8 mouse cellular contexts compared by ENCODE assay signal in the genomic region with DNA sequence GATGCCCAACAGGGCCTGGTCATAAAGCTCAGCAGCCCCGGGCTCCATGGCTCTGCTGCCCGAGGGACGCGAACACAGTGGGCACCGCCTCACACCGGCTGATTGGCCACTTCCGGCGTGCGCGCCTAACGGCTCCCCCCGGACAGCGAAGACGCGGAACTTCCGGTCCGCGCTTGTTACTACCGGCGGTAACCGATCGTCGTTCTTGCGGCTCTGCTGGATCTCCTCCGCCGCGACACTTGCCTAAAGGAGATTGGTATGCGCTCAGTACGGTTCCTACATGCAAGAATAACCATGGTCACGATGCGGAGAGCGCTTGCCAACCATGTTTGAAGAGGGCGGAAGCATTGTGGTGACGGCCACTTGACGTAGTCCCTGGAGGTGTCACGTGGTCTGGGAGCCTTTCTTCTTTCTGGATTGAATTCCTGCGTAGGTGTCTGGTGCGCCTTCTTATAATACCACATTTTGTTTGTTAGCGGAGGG. TPM values are rescaled to one million over a fixed set of nuclear protein-coding genes. Genes with fewer than 3 reads are reported as not detected.
A peak's percentile ranks its signal among the peaks of the same experiment; 100 is the strongest.
DNase-seq lines count a peak whose midpoint lies in the region; ATAC-seq and TF ChIP-seq lines count a peak whose summit lies in the region.

Gene Nudcd3, minus strand, starts transcription at position 329 of the 483 bp plus-strand sequence.

- peak; percentile 76 for TF ChIP-seq POLR2A in olfactory bulb, adult 2 months (IDR thresholded peaks at IDR 0.05; ENCODE audit: insufficient read depth, low read depth, low read length)
- no peak for TF ChIP-seq POLR2A in thymus, adult 2 months (IDR thresholded peaks at IDR 0.05; ENCODE audit: control insufficient read depth, extremely low read depth, insufficient read depth, low read length, poor library complexity)

- H3K9me3 ChIP-seq in G1E (replicated peaks): no peaks in the 10 kb centered on the region
- no peaks in the 10 kb centered on the region for H3K9me3 ChIP-seq in forebrain, embryonic 16.5 days (ENCODE audit: control insufficient read depth, low read length)
- no peaks in the 10 kb centered on the region for H3K9me3 ChIP-seq in lung, embryonic 14.5 days (ENCODE audit: low read depth, low read length)

- peak within 1 kb of the TSS; percentile 97 for H3K27ac ChIP-seq in forebrain, embryonic 16.5 days (ENCODE audit: low read length)
- H3K27ac ChIP-seq in layer of hippocampus, adult 2 months: peak within 1 kb of the TSS; percentile 99
- peak within 1 kb of the TSS; percentile 97 for H3K27ac ChIP-seq in lung, embryonic 14.5 days (ENCODE audit: low read depth)
- H3K27ac ChIP-seq in olfactory bulb, adult 2 months (ENCODE audit: insufficient read depth, low read depth, low read length): peak within 1 kb of the TSS; percentile 93
- H3K27ac ChIP-seq in thymus, adult 2 months (ENCODE audit: control insufficient read depth, insufficient read depth, low read length): peak within 1 kb of the TSS; percentile 76

- 0 out of 2 replicates have a peak, but pooled peaks cover under 1% of the 10 kb centered on the region for H3K27me3 ChIP-seq in G1E (ENCODE audit: insufficient read depth, low read length)
- no peaks in the 10 kb centered on the region for H3K27me3 ChIP-seq in forebrain, embryonic 16.5 days (replicated peaks; ENCODE audit: control insufficient read depth, insufficient read depth, low read length)
- no peaks in the 10 kb centered on the region for H3K27me3 ChIP-seq in lung, embryonic 14.5 days (ENCODE audit: insufficient read depth, low read length)
- H3K27me3 ChIP-seq in thymus, adult 2 months (ENCODE audit: control insufficient read depth, insufficient read depth, low read length): no peaks in the 10 kb centered on the region

- peak; percentile 77 for DNase-seq in G1E (ENCODE audit: low spot score)
- DNase-seq in cerebellum, adult 18-20 months: peak; percentile 88 to 91
- peak; percentile 85 to 93 for DNase-seq in heart, postnatal 36 days
- peak; percentile 84 to 89 for DNase-seq in layer of hippocampus, adult 2 months (ENCODE audit: low spot score in 2 of 2)
- DNase-seq in lung, embryonic 14.5 days: peak; percentile 93
- peak; percentile 86 for DNase-seq in thymus, adult 2 months

- TF ChIP-seq CTCF in G1E (IDR thresholded peaks at IDR 0.05; ENCODE audit: low read depth, low read length): no peak
- no peak for TF ChIP-seq CTCF in layer of hippocampus, adult 2 months (conservative IDR thresholded peaks at IDR 0.05)
- TF ChIP-seq CTCF in lung, embryonic 14.5 days (IDR thresholded peaks at IDR 0.05; ENCODE audit: low read depth): no peak
- no peak for TF ChIP-seq CTCF in olfactory bulb, adult 2 months (IDR thresholded peaks at IDR 0.05; ENCODE audit: insufficient read depth, low read depth, low read length)
- TF ChIP-seq CTCF in thymus, adult 2 months (IDR thresholded peaks at IDR 0.05; ENCODE audit: borderline replicate concordance, control insufficient read depth, extremely low read depth, insufficient read depth, low read length, poor library complexity): no peak

- intact Hi-C loops in heart, postnatal 36 days (cut with DNase I): loop anchor here (2.0 kb wide), 1 partner anchor 67 kb away; the partner anchor contains the start of gene Ddx56

- H3K36me3 ChIP-seq in G1E (replicated peaks): peaks cover 28% of the 10 kb centered on the region
- no peaks in the 10 kb centered on the region for H3K36me3 ChIP-seq in forebrain, embryonic 16.5 days (ENCODE audit: control insufficient read depth, insufficient read depth)
- no peaks in the 10 kb centered on the region for H3K36me3 ChIP-seq in lung, embryonic 14.5 days (ENCODE audit: insufficient read depth)
- H3K36me3 ChIP-seq in thymus, adult 2 months (ENCODE audit: control insufficient read depth, insufficient read depth, low read length): no peaks in the 10 kb centered on the region

- H3K4me2 ChIP-seq in forebrain, embryonic 16.5 days (ENCODE audit: low read length): peak within 1 kb of the TSS; percentile 98
- H3K4me2 ChIP-seq in lung, embryonic 14.5 days: peak within 1 kb of the TSS; percentile 89

- WGBS in forebrain, embryonic 16.5 days: under 1% methylated on average over 39 of the region's 39 CpGs
- WGBS in lung, embryonic 14.5 days: 1% methylated on average over 39 of the region's 39 CpGs
- WGBS in olfactory bulb, adult 2 months: under 1% methylated on average over 39 of the region's 39 CpGs
- WGBS in thymus, adult 2 months: under 1% methylated on average over 39 of the region's 39 CpGs

- H3K9ac ChIP-seq in forebrain, embryonic 16.5 days (replicated peaks; ENCODE audit: low read depth, low read length): peak within 1 kb of the TSS; percentile 96
- H3K9ac ChIP-seq in lung, embryonic 14.5 days: peak within 1 kb of the TSS; percentile 79

- peak; percentile 73 for ATAC-seq in G1E (ENCODE audit: extremely low read depth, insufficient number of reproducible peaks, low FRiP score, poor library complexity, severe bottlenecking)
- ATAC-seq in forebrain, embryonic 16.5 days: peak; percentile 96
- ATAC-seq in lung, embryonic 14.5 days (ENCODE audit: insufficient read depth): peak; percentile 98

- H3K4me3 ChIP-seq in G1E (ENCODE audit: low read depth, low read length): peak within 1 kb of the TSS; percentile 99
- H3K4me3 ChIP-seq in forebrain, embryonic 16.5 days (replicated peaks; ENCODE audit: low read length): peak within 1 kb of the TSS; percentile 100
- H3K4me3 ChIP-seq in layer of hippocampus, adult 2 months: peak within 1 kb of the TSS; percentile 99
- H3K4me3 ChIP-seq in lung, embryonic 14.5 days (ENCODE audit: low read depth, low read length): peak within 1 kb of the TSS; percentile 72
- H3K4me3 ChIP-seq in olfactory bulb, adult 2 months (ENCODE audit: insufficient read depth, low read depth, low read length): peak within 1 kb of the TSS; percentile 58
- peak within 1 kb of the TSS; percentile 61 for H3K4me3 ChIP-seq in thymus, adult 2 months (ENCODE audit: control insufficient read depth, insufficient read depth, low read length)

- peaks cover 34% of the 10 kb centered on the region for H3K4me1 ChIP-seq in G1E (ENCODE audit: insufficient read depth, low read depth, low read length)
- peaks cover 22% of the 10 kb centered on the region for H3K4me1 ChIP-seq in forebrain, embryonic 16.5 days (replicated peaks; ENCODE audit: control insufficient read depth, insufficient read depth, low read length)
- H3K4me1 ChIP-seq in lung, embryonic 14.5 days (ENCODE audit: insufficient read depth): peaks cover 3% of the 10 kb centered on the region; the same call in 1 of the 2 replicates
- H3K4me1 ChIP-seq in olfactory bulb, adult 2 months (ENCODE audit: control insufficient read depth, insufficient read depth, low read length): peaks cover 4% of the 10 kb centered on the region
- H3K4me1 ChIP-seq in thymus, adult 2 months (replicated peaks; ENCODE audit: control insufficient read depth, insufficient read depth, low read length): peaks cover 15% of the 10 kb centered on the region

RNA-seq across cellular contexts. Expression of gene Nudcd3, which starts in this region (rescaled TPM):
- 17.6 and 18.1 TPM in 2 replicates for total RNA-seq in G1E (2014; fragmentation: Nextera tagmentation)
- total RNA-seq in G1E (2017): 32.0 and 34.8 TPM in 2 replicates
- 21.7 and 25.7 TPM in 2 replicates for polyA plus RNA-seq in G1E (2012)
- polyA plus RNA-seq in forebrain, embryonic 16.5 days (2015; fragmentation: Nextera tagmentation; extraction: Ambion mirVana): 78.4 and 82.1 TPM in 2 replicates
- 10 to 100 TPM; 61.2 to 64.6 TPM for total RNA-seq in heart, postnatal 36 days (2021)
- total RNA-seq in layer of hippocampus, adult 2 months (2021): 100 to 1,000 TPM; 117 to 118 TPM
- polyA plus RNA-seq in lung, embryonic 14.5 days (2014; fragmentation: Nextera tagmentation; extraction: Ambion mirVana): 37.0 and 38.6 TPM in 2 replicates
- polyA plus RNA-seq in olfactory bulb, adult 2 months (2012; ENCODE audit: insufficient read depth, insufficient read length, low replicate concordance, missing spikeins): not detected in 2 replicates
- polyA plus RNA-seq in thymus, adult 2 months (2012; rRNA removed): 52.1 and 62.2 TPM in 2 replicates

Comparison
In these comparisons a context has a peak if more than half of its experiments do, and no peak if none do; other contexts are left out.
1. Peak in every context shown above with its lines: DNase-seq, ATAC-seq, H3K4me3 ChIP-seq and H3K27ac ChIP-seq.